Mouse (Mus musculus): ENCODE data around the gene Csnk1d. TPM values are rescaled to one million over a fixed set of nuclear protein-coding genes. Genes with fewer than 3 reads are reported as not detected.
A peak's percentile ranks its signal among the peaks of the same experiment; 100 is the strongest.

Gene Csnk1d
- total and polyA plus RNA-seq, 3 experiments: 77.8 to 136 (median 96.8) TPM

DNA sequence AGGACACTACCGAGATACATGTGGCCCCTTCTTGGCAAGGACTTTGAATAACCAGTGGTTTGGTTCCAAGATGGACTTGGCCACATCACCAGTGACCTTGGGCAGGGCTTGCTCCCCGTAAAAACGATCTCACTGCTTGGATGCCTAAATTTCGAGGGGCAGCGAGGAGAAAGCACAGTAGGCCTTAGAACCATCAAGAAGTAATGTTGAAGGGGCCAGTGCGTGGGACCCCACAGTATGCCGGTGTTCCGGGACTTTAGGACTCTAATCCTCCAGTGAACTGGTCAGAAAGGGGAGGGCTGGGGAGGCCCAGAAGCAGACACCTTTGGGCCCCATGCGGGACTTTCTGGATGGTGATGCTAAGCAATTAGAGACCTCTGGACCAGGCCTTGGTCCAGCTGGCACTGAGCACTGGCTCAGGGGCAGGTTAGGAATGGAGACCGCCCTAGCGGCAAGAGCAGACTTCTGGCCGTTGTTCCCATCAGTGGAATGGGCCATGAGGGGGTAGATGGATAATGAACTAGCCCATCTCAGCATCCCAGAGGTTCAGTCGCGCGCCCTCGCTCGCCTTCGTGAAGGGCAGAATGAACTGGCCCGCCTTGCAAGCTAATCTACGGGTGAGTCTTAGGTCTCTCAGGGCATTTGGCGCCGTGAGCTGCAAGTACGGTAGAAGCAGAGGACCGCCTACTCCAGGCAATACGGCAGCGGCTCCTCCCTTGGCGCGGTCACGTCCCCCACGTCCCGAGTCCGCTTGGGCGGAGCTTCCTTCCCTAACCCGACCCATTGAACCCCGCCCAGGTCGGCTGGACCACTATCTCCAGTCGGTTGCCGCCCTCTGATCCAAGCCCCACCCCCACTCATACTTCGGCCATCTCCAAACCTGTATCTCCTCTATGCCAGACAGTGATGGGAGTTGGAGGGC is 40.6 kb downstream of the Csnk1d start:
- H3K4me1 ChIP-seq (ENCODE audit: control insufficient read depth in 1 of 2, insufficient read depth in 2 of 2): peaks cover 17 to 25% of the 10 kb centered on the region in 2 experiments
- peaks cover 19% of the 10 kb centered on the region for H3K79me2 ChIP-seq (replicated peaks; ENCODE audit: control insufficient read depth, extremely low read depth, insufficient read depth, poor library complexity, severe bottlenecking)
- H3K27ac ChIP-seq (ENCODE audit: insufficient read depth, low read depth): no peak overlapping the region
- peaks cover 46% of the 10 kb centered on the region for H3K27me3 ChIP-seq (replicated peaks)
- peak overlapping the region; percentile 62 for H3K9ac ChIP-seq (ENCODE audit: insufficient read depth, low read depth)
- no peak for TF ChIP-seq EP300 (IDR thresholded peaks at IDR 0.05; ENCODE audit: low read length)
- 0 out of 2 replicates have a peak, but pooled peaks have one; percentile 11 for TF ChIP-seq BHLHE40 (IDR thresholded peaks at IDR 0.05; ENCODE audit: low read depth, low read length)
- 0 out of 2 replicates have a peak, but pooled peaks have one; percentile 27 for TF ChIP-seq TBP (conservative IDR thresholded peaks at IDR 0.05; ENCODE audit: low read depth, low read length)
- TF ChIP-seq JUND (conservative IDR thresholded peaks at IDR 0.05; ENCODE audit: low read depth, low read length): no peak
- TF ChIP-seq CHD2 (IDR thresholded peaks at IDR 0.05; ENCODE audit: low read length): peak; percentile 78; the same call in 1 of the 2 replicates
- TF ChIP-seq MXI1 (IDR thresholded peaks at IDR 0.05; ENCODE audit: low read depth, low read length): peak; percentile 100
- TF ChIP-seq HCFC1 (IDR thresholded peaks at IDR 0.05; ENCODE audit: low read depth, low read length): peak; percentile 40
- TF ChIP-seq IRF4 (IDR thresholded peaks at IDR 0.05; ENCODE audit: low read depth, low read length): peak; percentile 38; the same call in 1 of the 2 replicates
- no peak for TF ChIP-seq UBTF (IDR thresholded peaks at IDR 0.05; ENCODE audit: low read depth, low read length)
- peak; percentile 76; the same call in 1 of the 2 replicates for TF ChIP-seq E2F4 (IDR thresholded peaks at IDR 0.05; ENCODE audit: insufficient replicate concordance, low read depth, low read length)
- TF ChIP-seq SMC3 (IDR thresholded peaks at IDR 0.05; ENCODE audit: low read depth, low read length): no peak
- TF ChIP-seq ZC3H11A (IDR thresholded peaks at IDR 0.05; ENCODE audit: low read depth, low read length): no peak
- TF ChIP-seq ELF1 (IDR thresholded peaks at IDR 0.05; ENCODE audit: low read depth, low read length): peak; percentile 58; the same call in 1 of the 2 replicates
- peak; percentile 83 for TF ChIP-seq MAZ (IDR thresholded peaks at IDR 0.05; ENCODE audit: low read depth, low read length)
- no peak for TF ChIP-seq JUN (IDR thresholded peaks at IDR 0.05; ENCODE audit: insufficient read depth, low read depth, low read length)
- 0 out of 2 replicates have a peak, but pooled peaks have one; percentile 37 for TF ChIP-seq MAX (IDR thresholded peaks at IDR 0.05; ENCODE audit: low read length)
- TF ChIP-seq TCF12 (IDR thresholded peaks at IDR 0.05; ENCODE audit: low read depth, low read length): peak; percentile 57; the same call in 1 of the 2 replicates
- no peak for TF ChIP-seq PAX5 (IDR thresholded peaks at IDR 0.05; ENCODE audit: low read length)
- peak; percentile 33; the same call in 1 of the 2 replicates for TF ChIP-seq ZMIZ1 (IDR thresholded peaks at IDR 0.05; ENCODE audit: low read depth, low read length)
- TF ChIP-seq MEF2A (IDR thresholded peaks at IDR 0.05; ENCODE audit: borderline replicate concordance, low read depth, low read length): 0 out of 2 replicates have a peak, but pooled peaks have one; percentile 29
- peak; percentile 62 for TF ChIP-seq POLR2A (IDR thresholded peaks at IDR 0.05; ENCODE audit: low read depth, low read length)
- peak; percentile 74 for TF ChIP-seq POLR2AphosphoS2 (IDR thresholded peaks at IDR 0.05; ENCODE audit: low read depth, low read length)
- peak; percentile 40; the same call in 1 of the 2 replicates for TF ChIP-seq RCOR1 (conservative IDR thresholded peaks at IDR 0.05; ENCODE audit: low read depth, low read length)
- TF ChIP-seq KAT2A (IDR thresholded peaks at IDR 0.05; ENCODE audit: insufficient replicate concordance, low read length): no peak
- TF ChIP-seq NELFE (IDR thresholded peaks at IDR 0.05; ENCODE audit: low read depth, low read length): peak; percentile 15; the same call in 1 of the 2 replicates
- 0 out of 2 replicates have a peak, but pooled peaks have one; percentile 11 for TF ChIP-seq NRF1 (IDR thresholded peaks at IDR 0.05; ENCODE audit: low read depth, low read length)
- peak in 1 of 2 experiments; percentile 21; a peak in 1 of 4 replicates for TF ChIP-seq CTCF (conservative IDR thresholded peaks at IDR 0.05 in 1 of 2, IDR thresholded peaks at IDR 0.05 in 1 of 2; ENCODE audit: low read depth in 2 of 2, low read length in 2 of 2)
- peaks cover 3% of the 10 kb centered on the region for H3K9me3 ChIP-seq (replicated peaks; ENCODE audit: low read length)
- H3K36me3 ChIP-seq (replicated peaks in 1 of 2; ENCODE audit: control insufficient read depth in 1 of 2, insufficient read depth in 1 of 2, low read length in 1 of 2): peaks cover 7 to 20% of the 10 kb centered on the region in 2 experiments
- in situ Hi-C loops (cut with MboI; ENCODE audit: low pct_ligation_motif_present, low pct_unique_long_range_greater_than_20kb, low sequenced_read_pairs) (loop anchor here (5.0 kb wide), 1 partner anchor 33 kb away; no protein-coding TSS in a partner anchor), dilution Hi-C loops (cut with MboI; ENCODE audit: extremely low pct_ligation_motif_present, extremely low pct_unique_long_range_greater_than_20kb, low sequenced_read_pairs) (no loop called here)
- peak overlapping the region; percentile 87 for H3K4me2 ChIP-seq (ENCODE audit: insufficient read depth, low read depth, poor library complexity, severe bottlenecking)
- peak; percentile 97 for DNase-seq (ENCODE audit: extremely low read depth)
- peak overlapping the region; percentile 39 to 99 (median 70) for H3K4me3 ChIP-seq (replicated peaks in 1 of 3; ENCODE audit: low read depth in 2 of 3, low read length in 2 of 3, poor library complexity in 1 of 3)
